Mouse (Mus musculus) adrenal gland, adult 8-10 months (tissue): Measurements from ENCODE around the gene Mtmr4. TPM values are rescaled to one million over a fixed set of nuclear protein-coding genes. Genes with fewer than 3 reads are reported as not detected.

Source experiments
- DNase-seq: peaks from one replicate; pipeline ENCODE4 v3.0.0; 2022
- total RNA-seq, 4 experiments: library from RNA; stranded (reverse); gene quantifications; 2 replicates each; pipeline ENCODE4 v1.2.4; 2022

Mtmr4 gene
- total RNA-seq, 4 experiments from 2014 or later = 33.5 to 38.1 (median 34.7) TPM

DNA sequence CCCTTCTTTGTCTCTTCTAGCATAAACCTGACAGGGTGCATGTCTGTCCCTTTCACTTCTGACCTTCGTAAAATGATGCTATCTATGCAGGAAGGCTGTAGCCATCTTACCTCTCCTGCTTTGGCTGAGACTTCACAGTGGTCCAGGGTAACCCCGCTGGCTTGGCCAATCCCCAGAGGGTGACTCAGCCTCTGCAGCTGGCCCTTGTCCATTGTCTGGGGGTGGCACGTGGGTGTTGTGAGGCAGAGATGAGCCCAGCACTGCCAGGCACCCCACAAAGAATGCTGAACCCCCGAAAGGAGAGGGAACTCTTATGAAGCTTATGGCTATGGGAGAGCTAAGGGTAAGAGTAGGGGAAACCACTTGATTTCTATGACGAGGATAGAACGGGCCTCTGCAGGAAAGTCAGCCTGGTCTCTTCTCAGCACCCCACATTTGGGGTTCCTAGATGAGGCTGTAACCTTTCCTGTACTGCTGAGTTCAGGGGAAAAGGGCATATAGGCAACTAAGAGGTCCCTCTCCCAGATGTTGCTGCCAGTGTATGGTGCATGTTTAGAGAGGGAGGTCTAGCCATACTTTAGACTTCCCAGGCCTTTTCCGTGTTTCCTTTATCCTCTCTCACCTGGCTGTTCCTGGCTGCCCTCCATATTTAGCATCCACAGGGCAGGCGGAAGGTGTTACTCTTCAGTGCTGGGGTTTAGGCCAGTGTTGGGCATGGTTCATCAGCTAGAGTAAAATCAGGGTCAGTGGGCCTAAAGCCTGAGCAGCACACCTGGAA, 9.8 kb upstream of the Mtmr4 start:
- no peak for DNase-seq

DNA sequence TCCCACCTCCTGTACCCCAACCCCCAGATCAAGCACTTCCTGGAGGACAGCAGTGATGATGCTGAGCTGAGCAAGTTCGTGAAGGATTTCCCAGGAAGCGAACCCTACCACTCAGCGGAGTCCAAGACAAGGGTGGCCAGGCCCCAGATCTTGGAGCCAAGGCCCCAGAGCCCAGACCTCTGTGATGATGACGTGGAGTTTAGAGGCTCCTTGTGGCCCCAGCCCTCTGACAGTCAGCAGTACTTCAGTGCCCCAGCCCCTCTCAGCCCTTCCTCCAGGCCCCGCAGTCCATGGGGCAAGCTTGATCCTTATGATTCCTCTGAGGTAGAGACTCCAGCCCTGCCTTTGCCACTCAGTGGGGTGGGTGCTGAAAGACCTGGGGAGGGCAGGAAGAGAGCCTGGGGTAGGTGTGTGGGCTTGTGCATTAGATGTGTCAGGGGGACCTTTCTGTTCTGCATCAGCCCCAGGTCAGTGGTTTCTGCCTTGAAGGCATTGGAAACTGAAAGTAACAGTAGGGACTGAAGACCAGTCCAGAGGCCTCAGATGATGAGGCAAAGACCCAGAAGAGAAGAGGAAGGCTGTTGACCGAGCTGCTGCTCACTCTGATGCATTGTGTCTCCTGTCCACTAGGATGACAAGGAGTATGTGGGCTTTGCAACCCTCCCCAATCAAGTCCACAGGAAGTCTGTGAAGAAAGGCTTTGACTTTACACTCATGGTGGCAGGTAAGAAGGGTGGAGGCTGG, 8.5 kb upstream of the Mtmr4 start:
- DNase-seq = no peak

DNA sequence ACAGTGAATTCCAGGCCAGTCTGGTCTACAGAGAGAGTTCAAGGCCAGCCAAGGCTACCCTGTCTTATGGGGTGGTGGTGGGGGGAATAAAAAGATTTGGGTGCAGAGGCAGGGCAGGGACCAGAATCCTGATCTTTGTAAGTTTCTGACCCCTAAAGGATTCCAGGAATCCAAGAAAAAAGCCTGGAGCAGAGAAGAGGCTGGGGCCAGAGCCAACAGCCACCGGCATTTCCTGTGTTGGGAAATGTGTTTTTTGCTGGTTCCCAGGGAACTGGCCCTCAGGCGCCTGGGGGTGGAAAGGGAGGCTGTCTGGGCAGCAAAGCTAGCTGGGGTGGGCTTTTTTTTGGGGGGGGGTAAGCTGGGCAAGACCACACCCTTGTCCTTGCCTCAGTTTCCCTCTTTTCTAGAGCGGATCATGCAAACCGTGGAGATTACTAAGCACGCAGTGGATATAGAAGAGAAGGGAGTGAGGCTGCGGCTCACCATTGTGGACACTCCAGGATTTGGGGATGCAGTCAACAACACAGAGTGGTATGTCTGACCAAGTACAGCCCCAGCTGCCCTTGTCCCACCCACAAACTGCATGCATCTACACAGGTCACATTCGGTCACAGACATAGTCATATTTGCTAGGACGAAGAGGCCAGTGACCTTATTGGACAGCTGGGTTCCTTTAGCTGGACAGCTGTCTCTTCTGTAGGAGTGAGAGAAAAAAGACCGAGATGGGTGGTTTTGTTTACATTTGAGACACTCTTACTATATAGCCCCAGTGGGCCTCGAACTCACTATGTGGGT, 7.1 kb upstream of the Mtmr4 start:
- no peak for DNase-seq

DNA sequence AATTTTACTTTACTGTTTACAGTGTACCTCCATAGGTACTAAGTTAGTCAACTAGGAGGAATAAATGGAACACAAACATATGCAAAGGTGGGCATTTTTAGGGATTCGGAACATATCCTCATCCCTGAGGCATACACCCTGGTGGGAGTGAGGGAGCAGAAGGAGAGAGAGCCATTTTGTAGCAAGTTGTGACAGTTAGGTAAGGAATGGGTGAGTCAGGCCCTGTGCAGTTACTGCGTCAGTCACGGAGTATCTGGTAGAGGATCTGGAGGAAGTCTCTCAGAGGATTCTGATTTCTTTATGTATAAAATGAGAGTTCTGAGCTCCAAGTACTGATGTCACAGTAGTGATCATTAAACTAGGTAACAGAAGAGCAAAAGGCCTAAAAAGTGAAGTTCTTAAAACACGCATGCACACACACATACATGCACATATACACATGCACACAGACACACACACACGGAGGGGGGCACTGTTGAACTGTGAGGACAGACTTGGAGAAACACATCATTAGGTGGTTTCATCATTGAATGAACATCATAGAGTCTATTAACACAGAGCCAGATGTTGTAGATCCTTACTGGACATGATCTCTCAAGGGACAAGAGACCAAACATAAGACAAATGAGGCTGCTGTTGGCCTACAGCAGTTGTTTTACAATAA, 4.6 kb upstream of the Mtmr4 start:
- DNase-seq = no peak

DNA sequence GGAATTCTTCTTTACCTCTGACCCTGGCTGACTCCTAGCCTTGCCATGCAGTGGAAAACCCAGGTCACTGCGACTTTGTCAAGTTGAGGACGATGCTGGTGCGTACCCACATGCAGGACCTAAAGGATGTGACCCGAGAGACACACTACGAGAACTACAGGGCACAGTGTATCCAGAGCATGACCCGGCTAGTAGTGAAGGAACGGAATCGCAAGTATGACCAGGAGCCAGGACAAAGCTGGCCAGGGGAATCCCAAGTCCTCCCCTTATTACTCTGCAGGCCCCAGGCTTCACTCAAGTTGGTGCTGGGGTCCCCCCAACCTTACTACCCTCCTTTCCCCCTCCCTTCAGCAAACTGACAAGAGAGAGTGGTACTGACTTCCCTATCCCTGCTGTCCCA, 2.4 kb upstream of the Mtmr4 start:
- DNase-seq = no peak

DNA sequence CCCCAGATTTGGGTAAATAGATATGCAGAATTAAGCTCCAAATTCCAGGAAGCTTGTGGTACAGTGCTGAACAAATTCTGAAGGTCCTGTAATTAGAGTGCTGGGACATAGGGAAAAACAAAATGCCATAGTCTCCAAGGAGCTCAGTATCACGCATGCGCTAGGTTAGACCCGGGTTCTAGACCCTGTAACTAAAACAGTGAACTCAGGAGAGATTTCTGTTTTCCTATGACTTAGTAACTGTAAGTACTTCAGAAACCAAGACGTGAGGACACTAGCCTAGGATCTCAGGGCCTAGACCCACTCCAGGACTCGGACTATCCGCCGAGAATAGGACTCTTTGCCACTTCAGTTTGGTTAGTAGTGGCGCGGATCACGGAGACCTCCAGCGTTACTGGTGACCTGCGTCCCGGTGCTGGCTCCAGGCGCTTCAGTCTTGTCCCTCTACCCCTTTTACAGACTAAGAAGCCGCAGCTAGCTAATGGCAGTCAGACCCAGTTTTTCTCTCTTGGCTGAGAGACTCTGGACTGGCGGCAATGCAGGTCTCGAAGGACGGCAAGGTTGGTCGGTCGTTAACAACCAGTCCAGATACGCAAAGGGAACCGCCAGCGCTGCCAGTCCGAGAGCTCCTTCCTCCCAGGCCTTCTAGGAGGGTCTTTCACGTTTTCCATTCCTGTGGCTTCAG, 979 bp upstream of the Mtmr4 start:
- no peak for DNase-seq

DNA sequence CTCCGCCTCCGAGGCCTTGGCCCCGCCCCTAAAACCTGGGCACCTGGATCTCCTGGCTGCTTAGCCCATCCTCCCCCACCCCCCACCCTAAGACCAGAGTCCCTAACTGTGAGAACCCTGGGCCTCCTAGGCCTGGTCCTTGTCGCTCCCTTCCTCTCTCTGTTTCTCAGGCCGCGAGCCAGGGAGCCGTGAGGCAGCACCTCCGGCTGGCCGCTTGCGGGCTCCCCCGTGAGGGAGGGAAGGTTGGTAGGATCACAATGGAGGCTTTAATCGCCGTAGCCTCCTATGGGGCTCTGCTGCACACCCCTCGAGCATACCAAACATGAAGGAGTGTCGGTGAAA, 363 bp downstream of the Mtmr4 start:
- no peak for DNase-seq

DNA sequence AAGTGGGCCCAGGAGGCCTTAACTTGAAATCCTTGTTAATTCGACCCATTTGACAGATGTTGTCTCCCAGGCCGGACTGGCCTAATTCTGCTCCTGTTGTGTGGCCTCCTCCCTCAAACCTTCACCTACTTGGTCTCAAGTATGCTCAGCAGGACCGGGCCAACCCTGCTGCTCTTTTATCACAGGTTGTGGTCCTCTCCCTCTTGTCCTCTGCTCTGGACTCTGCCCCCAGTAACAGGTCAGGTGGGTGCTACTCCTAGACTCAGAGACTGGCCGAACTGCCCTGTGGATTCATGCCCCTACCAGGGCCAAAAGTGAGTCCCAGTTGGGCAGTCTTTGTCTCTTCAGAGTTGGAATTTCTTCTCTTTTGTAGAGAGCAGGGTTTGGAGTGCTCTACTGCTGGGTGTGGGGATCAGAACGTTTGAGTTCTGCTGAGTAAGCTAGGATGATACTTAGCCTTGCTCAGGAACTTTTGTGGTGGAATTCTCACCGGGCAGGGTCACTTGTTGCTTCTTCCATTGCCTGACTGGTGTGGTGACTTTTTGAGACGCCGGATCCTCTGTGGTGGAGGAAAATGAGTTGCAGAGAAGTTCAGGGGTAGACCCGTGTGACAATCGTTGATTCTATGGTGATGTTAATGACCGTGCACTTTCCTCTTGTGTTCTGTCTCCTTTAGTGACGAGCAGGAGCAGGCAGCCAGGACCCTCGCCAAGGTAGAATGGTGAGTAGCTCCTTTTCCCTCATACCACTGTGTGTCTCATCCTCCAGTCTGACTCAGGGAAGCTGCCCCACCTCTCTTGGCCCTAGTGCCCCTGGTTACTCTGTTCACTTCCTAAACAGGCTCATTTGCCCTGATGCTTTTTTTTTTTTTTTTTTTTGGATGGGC, 994 bp downstream of the Mtmr4 start:
- DNase-seq = no peak

DNA sequence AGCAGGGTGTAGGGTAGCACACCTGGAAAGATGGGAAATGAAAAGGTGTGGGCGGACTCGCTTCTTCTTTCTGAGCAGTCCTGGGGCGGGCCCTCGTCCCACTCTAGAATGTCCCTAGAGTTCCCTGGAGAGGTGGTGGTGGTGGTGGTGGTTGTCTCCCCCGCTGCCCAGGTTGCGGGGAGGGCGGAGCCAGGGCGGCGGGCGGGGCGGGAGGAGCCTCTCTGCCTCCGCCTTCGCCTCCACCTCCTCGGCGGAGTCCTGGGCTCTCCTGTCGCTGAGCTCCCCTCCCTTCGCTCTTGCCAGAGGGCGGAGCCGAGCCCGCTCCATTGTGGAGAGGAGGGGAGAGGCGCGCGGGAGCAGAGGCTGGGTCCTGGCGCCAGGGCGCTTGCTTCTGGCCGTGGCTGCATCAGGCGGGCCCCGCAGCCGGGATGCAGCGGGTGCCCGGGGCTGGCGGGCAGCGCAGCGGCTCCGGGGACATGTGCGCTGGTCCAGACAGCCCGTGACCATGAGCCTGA, 3.4 kb downstream of the Mtmr4 start:
- peak; percentile 87 for DNase-seq

DNA sequence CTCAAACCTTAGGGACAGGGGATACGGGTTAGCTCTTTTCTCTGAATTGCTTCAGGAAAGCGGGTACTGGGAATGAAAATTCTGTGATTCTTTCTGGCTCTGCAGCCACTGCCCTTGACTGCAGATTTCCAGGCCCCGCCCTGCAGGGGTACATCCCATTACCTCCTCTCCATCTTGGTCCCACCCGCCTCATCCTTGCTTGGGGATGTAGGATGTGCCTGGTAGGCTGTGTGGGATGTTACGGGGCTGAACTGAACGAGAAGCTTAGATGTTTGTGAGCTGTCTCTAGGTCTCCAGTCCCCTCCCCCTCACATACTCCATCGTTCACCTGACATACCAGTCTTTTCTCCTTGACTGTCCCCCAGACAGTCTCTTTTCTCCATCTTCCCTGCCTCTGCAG, 4.0 kb downstream of the Mtmr4 start:
- DNase-seq = no peak

DNA sequence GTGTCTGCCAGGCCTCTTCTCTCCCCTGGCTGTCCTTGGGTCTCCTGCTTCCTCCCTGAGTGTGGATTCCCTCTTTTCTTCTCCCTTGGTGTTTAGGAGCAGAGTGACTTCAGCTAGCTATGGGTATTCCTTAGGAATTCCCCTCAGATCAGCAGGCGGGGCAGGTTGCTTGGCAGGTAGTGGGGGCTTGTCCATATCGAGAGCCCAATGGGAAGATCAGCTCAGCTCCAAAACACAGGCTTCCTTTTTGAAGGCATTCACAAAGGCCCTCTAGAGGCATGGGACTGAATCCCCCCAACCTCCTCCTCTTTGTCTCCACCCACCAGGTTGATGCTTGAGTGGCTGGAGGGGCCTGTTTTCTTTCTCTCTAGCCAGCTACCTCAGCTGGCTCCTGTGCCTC, 4.5 kb downstream of the Mtmr4 start:
- no peak for DNase-seq

DNA sequence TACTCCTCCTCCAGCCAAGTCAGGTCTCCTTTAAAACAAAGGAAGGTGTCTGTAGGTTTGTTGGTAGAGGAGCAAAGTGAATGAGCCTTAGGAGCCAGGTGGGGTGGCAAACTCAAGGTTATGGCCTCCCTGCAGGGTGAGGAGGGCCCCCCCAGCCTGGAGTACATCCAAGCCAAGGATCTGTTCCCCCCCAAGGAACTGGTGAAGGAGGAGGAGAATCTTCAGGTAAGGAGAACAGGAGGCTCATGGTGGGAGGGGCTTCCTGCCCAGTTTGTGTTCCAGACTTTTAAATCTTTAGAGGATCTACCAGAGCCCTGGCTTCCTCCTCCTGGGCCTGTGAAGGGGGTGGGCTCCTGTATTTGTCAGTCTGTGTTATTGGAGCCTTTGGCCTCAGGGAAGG, 5.1 kb downstream of the Mtmr4 start:
- no peak for DNase-seq

DNA sequence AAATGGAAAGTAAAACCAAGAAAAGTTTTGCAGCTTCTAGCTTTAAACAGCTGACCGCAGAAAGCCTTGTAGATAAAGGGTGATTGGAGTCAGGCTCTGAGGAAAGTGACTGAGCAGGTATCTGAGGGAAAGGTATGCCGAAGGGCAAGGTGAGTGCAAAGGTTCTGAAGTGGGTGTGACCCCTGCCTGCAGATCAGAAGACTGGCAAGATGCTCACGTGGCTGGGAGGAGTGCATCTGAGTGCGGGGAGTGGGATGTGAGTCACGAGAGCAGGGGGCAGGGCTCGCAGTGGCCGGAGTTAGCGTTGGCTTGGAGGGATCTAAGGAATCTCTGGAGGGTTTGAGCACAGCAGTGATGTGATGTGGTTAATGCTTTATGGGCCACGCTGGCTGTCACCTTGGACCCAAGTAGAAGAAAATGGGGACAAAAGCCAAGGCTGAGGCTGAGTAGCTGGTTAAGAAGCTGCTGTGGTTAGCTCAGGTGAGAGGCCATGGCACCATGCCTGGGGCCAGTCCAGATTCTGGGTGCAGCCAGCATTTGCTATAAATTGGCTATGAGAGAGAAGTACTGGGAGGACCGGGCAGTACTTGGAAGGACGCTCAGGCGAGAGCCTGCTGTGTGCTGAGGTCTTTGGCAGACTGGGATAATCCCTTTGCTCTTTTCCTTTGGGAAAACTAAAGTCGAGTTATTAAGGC, 7.6 kb downstream of the Mtmr4 start:
- no peak for DNase-seq

DNA sequence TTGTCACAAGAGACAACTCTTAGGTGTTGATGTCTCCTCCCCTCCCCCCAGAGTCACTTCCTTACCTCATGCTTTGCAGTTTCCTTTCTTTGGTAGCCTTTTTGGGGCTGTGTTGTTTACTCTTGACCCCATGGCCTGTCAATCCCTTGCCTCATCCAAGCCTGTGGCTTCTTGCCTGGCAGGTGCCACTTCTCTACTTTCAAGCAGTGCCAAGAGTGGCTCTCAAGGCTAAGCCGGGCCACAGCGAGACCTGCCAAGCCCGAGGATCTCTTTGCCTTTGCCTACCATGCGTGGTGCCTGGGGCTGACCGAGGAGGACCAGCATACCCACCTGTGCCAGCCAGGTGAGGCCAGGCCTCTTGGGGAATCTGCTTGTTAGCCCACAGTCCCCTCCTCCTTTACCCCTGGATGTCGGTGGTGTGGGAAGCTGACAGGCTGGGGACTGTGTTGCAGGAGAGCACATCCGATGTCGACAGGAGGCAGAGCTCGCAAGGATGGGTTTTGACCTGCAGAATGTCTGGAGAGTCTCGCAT, 8.4 kb downstream of the Mtmr4 start:
- DNase-seq = no peak

DNA sequence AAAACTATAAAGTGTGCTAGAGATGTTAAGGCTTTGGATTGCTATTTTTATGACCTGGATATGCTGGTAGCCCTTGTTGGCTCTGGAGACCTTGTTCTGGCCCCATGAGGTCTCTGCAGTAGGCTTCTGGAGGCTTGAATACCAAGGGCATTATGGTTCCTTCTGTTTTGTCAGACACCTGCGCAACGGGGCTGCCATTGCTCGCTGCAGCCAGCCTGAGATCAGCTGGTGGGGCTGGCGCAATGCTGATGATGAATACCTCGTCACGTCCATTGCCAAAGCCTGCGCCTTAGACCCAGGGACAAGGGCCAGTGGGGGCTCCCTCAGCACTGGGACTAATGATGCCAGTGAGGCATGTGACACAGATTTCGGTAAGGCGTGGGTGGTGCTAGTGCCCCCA, 10.3 kb downstream of the Mtmr4 start:
- no peak for DNase-seq

DNA sequence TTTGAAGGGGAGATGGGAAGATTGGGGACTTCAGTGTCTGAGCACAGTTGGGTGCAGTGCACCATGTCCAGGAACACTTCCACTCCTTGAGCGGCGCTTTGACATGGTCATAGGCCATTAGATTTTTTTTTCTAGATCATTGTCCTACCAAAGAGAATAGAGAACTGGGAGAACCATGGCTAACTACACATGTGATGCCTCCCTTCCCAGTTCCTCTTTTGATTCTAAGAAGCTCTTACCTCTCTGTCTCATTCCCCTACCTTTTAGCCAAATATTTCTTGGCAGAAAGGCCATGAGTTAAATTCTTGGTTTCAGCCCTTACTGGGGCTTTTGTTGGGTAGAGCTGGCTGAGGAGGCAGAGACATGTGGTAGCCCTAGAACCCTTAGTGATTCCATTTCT, 11.6 kb downstream of the Mtmr4 start:
- no peak for DNase-seq

DNA sequence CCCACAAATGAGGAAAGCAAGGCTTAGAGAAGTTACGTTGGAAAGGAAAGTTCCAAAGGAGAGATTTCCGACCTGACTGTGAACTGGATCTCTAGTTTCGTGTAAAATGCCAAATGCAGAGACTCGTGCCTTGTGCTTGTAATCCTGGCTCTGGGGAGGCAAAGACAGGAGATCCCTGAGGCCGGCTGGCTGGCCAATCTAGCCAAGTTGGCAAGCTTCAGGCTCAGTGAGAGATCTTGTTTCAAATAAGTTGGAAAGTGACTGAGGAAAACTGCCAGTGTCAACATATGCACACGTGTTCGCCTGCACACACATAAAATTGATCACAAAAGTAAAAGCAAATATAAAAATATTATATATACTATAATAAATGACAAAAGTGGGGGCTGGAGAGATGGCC, 17.3 kb downstream of the Mtmr4 start:
- no peak for DNase-seq

DNA sequence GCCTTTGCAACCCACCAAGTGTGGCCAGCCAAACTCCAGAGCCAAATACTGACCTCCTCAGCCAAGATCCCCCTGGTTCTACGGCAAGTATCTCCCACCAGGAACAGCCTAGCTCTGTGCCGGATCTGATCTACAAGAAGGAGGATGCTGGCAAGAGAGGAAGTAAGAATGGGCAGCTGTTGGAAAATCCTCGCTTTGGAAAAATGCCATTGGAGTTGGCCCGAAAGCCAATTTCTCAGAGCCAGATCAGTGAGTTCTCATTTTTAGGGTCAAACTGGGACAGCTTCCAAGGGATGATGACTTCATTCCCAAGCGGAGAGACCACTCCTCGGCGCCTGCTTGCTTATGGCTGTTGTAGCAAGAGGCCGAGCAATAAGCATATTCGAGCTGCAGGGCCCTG, 19.6 kb downstream of the Mtmr4 start:
- DNase-seq = no peak

DNA sequence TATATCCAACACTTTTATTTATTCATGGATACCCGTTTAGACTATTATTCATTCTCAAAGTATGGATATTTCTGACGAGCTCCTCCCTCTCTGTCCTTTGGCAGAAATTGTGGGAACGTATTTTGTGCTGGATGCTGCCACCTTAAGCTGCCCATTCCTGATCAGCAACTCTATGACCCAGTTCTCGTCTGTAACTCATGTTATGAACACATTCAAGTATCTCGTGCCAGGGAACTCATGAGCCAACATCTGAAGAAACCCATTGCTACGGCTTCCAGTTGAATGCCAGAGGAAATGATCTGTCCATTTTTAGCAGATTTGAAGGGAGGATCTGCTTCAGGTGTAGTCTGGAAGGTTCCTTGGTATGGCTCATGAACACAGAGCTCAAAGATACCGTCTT, 22.0 kb downstream of the Mtmr4 start:
- DNase-seq = no peak

DNA sequence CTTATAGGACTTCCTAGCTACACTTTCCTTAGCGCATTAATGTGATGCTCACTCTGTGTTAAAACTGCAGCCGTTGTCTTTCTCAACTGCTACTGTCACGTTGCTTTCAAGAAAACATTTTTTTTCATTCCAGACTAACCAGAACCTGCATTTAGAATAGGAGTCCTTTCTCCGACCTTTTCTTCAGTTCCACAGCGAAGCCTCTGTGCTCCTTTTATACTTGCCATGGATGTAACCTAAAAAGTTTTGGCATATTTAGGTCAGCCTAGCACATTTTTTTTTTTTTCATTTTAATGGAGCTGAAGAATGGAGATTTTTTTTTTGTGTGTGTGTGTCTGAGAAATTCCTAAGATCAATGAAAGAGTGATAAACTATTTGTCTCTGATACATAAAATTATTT, 23.6 kb downstream of the Mtmr4 start:
- no peak for DNase-seq
